In the genomic region with DNA sequence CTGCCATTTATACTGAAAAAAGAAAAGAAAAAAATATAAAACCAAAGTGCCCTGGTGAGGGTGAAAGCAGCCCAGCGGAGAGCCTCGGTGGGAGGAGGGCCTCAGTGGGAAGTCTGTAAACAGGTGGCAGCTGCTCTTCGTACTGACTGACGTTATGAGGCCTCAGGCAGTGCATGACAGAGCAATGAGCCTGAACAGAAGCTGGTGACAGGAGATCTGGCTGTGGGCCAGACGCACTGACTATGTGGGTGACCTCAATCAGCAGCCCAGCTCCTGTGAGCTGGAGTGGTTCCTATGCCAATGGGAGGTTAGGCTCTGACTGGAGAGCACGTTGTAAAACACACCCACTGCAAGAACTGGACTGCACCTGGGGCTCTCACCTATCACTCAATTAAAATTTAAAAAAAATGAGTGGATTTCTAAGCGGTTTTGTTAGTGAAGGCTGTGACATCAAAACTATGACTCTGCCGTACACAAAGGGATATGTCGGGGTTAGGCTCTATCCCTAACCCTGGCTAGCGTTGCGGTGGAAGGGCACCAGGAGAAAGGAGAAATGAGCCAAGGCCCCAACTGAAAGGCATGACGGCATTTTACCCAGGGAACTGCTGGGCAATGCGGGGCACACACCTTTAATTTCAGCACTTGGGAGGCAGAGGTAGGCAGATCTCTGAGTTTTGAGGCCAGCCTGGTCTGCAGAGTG, we compare ENCODE assay signal across 8 mouse cellular contexts. TPM values are rescaled to one million over a fixed set of nuclear protein-coding genes. Genes with fewer than 3 reads are reported as not detected.
A peak's percentile ranks its signal among the peaks of the same experiment; 100 is the strongest.
DNase-seq lines count a peak whose midpoint lies in the region; ATAC-seq and TF ChIP-seq lines count a peak whose summit lies in the region.

No protein-coding gene starts in this region.

- no peaks in the 10 kb centered on the region for H3K36me3 ChIP-seq in kidney, adult 2 months (ENCODE audit: control insufficient read depth, insufficient read depth, low read length)
- H3K36me3 ChIP-seq in lung, embryonic 14.5 days (ENCODE audit: insufficient read depth), result no peaks in the 10 kb centered on the region

- H3K27ac ChIP-seq in kidney, adult 2 months (ENCODE audit: insufficient read depth, low read depth, low read length), result no peak overlapping the region
- no peak overlapping the region for H3K27ac ChIP-seq in lung, embryonic 14.5 days (ENCODE audit: low read depth)

- no peak overlapping the region for H3K4me3 ChIP-seq in kidney, adult 2 months (ENCODE audit: insufficient read depth, low read depth, low read length)
- no peak overlapping the region for H3K4me3 ChIP-seq in lung, embryonic 14.5 days (ENCODE audit: low read depth, low read length)

- peak; percentile 47 for DNase-seq in right cerebral cortex, postnatal 4 days
- DNase-seq in right cerebral cortex, adult 18-20 months, result no peak
- peak; percentile 52 for DNase-seq in cerebellum, adult 9-11 months
- peak; percentile 80 to 86 for DNase-seq in heart, adult 18-20 months
- peak; percentile 76 for DNase-seq in kidney, adult 2 months
- DNase-seq in lung, embryonic 14.5 days, result peak; percentile 70
- DNase-seq in skeletal muscle tissue, adult 2 months (ENCODE audit: low read depth, low spot score), result peak; percentile 89
- no peak for DNase-seq in left cerebral cortex, adult 9 months (ENCODE audit: low spot score in 2 of 2)

- H3K4me2 ChIP-seq in lung, embryonic 14.5 days, result no peak overlapping the region

- no peak for TF ChIP-seq CTCF in kidney, adult 2 months (conservative IDR thresholded peaks at IDR 0.05; ENCODE audit: insufficient read depth, insufficient read length, low read depth, low read length)
- no peak for TF ChIP-seq CTCF in lung, embryonic 14.5 days (IDR thresholded peaks at IDR 0.05; ENCODE audit: low read depth)

- H3K27me3 ChIP-seq in kidney, adult 2 months (replicated peaks; ENCODE audit: control insufficient read depth, insufficient read depth, low read length), result no peaks in the 10 kb centered on the region
- no peaks in the 10 kb centered on the region for H3K27me3 ChIP-seq in lung, embryonic 14.5 days (ENCODE audit: insufficient read depth, low read length)

- no peaks in the 10 kb centered on the region for H3K4me1 ChIP-seq in kidney, adult 2 months (ENCODE audit: control insufficient read depth, insufficient read depth, low read length)
- H3K4me1 ChIP-seq in lung, embryonic 14.5 days (ENCODE audit: insufficient read depth), result no peaks in the 10 kb centered on the region

- H3K9me3 ChIP-seq in lung, embryonic 14.5 days (ENCODE audit: low read depth, low read length), result no peaks in the 10 kb centered on the region

- ATAC-seq in lung, embryonic 14.5 days (ENCODE audit: insufficient read depth), result peak; percentile 84; the same call in 1 of the 2 replicates

- WGBS in kidney, adult 2 months, result 41% methylated on average over 13 of the region's 13 CpGs
- 56% methylated on average over 13 of the region's 13 CpGs for whole genome bisulfite sequencing in lung, embryonic 14.5 days

- no peak for TF ChIP-seq POLR2A in kidney, adult 2 months (IDR thresholded peaks at IDR 0.05; ENCODE audit: low read depth, low read length)

- H3K9ac ChIP-seq in lung, embryonic 14.5 days, result no peak overlapping the region

RNA-seq across cellular contexts. Expression of a gene that starts 23.3 kb away (rescaled TPM):
- 10 to 100 TPM; 64.1 to 68.9 TPM for total RNA-seq in heart, adult 18-20 months (2021)
- polyA plus RNA-seq in kidney, adult 2 months (2012; rRNA removed), result 67.5 and 68.2 TPM in 2 replicates
- polyA plus RNA-seq in lung, embryonic 14.5 days (2014; fragmentation: Nextera tagmentation; extraction: Ambion mirVana), result 121 and 129 TPM in 2 replicates

Comparison
In these comparisons a context has a peak if more than half of its experiments do, and no peak if none do; other contexts are left out.
1. DNase-seq: peak in right cerebral cortex, postnatal 4 days (single experiment), cerebellum, adult 9-11 months (single experiment), heart, adult 18-20 months (2 of 2), kidney, adult 2 months (single experiment), lung, embryonic 14.5 days (single experiment) and skeletal muscle tissue, adult 2 months (single experiment); none in right cerebral cortex, adult 18-20 months (single experiment) and left cerebral cortex, adult 9 months (0 of 2).